Mouse (Mus musculus) midbrain, embryonic 11.5 days (tissue): Measurements from ENCODE around the gene Sparc. TPM values are rescaled to one million over a fixed set of nuclear protein-coding genes. Genes with fewer than 3 reads are reported as not detected.
A peak's percentile ranks its signal among the peaks of the same experiment; 100 is the strongest.

ENCODE experiments used
- ATAC-seq: fragments of 200-750 bp; cut with Nextera tagmentation; 2 replicates; pipeline ENCODE4 v1.8.0; 2017; ENCODE audit warnings: moderate TSS enrichment, moderate library complexity; ENCODE audit not compliant: low FRiP score
- DNase-seq: peaks from one replicate; pipeline ENCODE4 v3.0.0; 2015; ENCODE audit warnings: low spot score; ENCODE audit errors: missing footprints
- H3K27ac ChIP-seq: fragments of 300-500 bp; sonication (generic); 2 replicates; pipeline ENCODE4 v1.5.1; 2014; ENCODE audit warnings: low read depth, low read length
- H3K27me3 ChIP-seq: fragments of 300-500 bp; sonication (generic); 2 replicates; pipeline ENCODE4 v1.6.1; 2014; ENCODE audit warnings: mild to moderate bottlenecking, low read length, moderate library complexity, mixed read lengths; ENCODE audit not compliant: control insufficient read depth, insufficient read depth
- H3K36me3 ChIP-seq: fragments of 300-500 bp; sonication (generic); 2 replicates; pipeline ENCODE4 v1.6.1; 2014; ENCODE audit warnings: mild to moderate bottlenecking, low read length, moderate library complexity, mixed read lengths; ENCODE audit not compliant: control insufficient read depth, insufficient read depth
- H3K4me1 ChIP-seq: fragments of 300-500 bp; sonication (generic); 2 replicates; pipeline ENCODE4 v1.6.1; 2014; ENCODE audit warnings: low read length; ENCODE audit not compliant: control insufficient read depth, insufficient read depth
- H3K4me2 ChIP-seq: fragments of 300-500 bp; sonication (generic); 2 replicates; pipeline ENCODE4 v1.6.1; 2014; ENCODE audit warnings: mild to moderate bottlenecking, moderate library complexity
- H3K4me3 ChIP-seq: fragments of 300-500 bp; sonication (generic); 2 replicates; pipeline ENCODE4 v1.5.1; 2014; ENCODE audit warnings: low read depth, low read length
- H3K9ac ChIP-seq: fragments of 300-500 bp; sonication (generic); 2 replicates; pipeline ENCODE4 v1.6.1; 2014; ENCODE audit warnings: low read length
- H3K9me3 ChIP-seq: fragments of 300-500 bp; sonication (generic); 2 replicates; pipeline ENCODE4 v1.6.1; 2016; ENCODE audit warnings: low read length; ENCODE audit not compliant: control insufficient read depth
- WGBS: fragments of 180-500 bp; shearing (Covaris S2); extraction: QIAGEN DNeasy Blood & Tissue Kit; methylation state at CpG from one replicate; pipeline ENCODE4 v1.1.7; 2014; 5-methylcytosine and 5-hydroxymethylcytosine counted together
- polyA plus RNA-seq: library from polyadenylated mRNA; unstranded; fragments of >200 nt; fragmentation: Nextera tagmentation; extraction: Ambion mirVana; gene quantifications from 2 replicates; pipeline ENCODE4 v1.2.1, GENCODE M21; 2014

Gene Sparc
- polyA plus RNA-seq, 1 experiment from 2014 or later, result 428 TPM

DNA sequence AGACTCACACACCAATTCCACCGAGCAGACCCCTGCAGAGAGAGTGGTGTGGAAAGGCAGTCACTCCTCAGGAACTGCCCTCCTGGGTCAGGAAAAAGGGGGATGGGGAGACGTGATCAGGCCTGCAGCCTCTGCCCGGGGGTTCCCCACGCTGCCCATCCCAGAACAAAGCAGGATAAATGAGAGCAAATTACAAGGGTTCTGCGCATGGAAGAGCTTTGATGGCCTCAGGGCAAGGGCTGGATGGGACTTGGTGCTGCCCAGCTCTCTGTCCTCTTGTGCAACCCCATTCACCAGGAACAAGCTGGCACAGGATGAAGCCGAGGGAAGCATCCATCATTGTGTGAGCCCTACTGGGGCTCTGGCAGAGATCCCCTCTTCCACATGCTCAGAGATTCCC, 51.0 kb downstream of the Sparc start:
- Histone ChIP-seq H3K9me3 (no peaks in the 10 kb centered on the region), H3K4me3 (no peak overlapping the region), H3K9ac (no peak overlapping the region), H3K27ac (no peak overlapping the region), H3K36me3 (no peaks in the 10 kb centered on the region), H3K27me3 (no peaks in the 10 kb centered on the region), H3K4me1 (no peaks in the 10 kb centered on the region), H3K4me2 (no peak overlapping the region)
- DNase-seq (peak; percentile 64), ATAC-seq (no peak)
- 49% methylated on average over 6 of the region's 6 CpGs for WGBS

DNA sequence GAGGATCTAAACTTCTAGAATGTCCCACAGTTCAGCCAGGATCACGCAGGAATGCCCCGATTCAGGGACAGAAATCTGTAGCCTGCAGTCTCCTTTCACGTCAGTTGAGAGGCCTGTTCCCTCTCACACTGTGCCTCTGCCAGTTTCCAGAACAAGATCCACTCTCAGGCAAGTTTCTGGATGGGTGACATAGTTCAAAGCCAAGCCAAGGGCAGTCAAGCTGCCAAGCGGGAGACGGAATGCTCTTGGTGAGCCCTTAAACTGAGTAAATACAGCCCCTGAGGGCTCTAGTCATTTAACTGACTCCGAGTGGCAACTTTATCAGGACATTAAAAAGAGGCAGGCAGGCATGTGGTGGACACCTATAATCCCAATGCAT, 53.9 kb downstream of the Sparc start:
- DNase-seq, result no peak
- Histone ChIP-seq H3K9ac (no peak overlapping the region), H3K9me3 (no peaks in the 10 kb centered on the region), H3K36me3 (no peaks in the 10 kb centered on the region), H3K27ac (no peak overlapping the region), H3K4me3 (no peak overlapping the region), H3K4me2 (no peak overlapping the region), H3K4me1 (no peaks in the 10 kb centered on the region), H3K27me3 (no peaks in the 10 kb centered on the region)
- 78% methylated on average over 6 of the region's 6 CpGs for WGBS
- ATAC-seq, result no peak

DNA sequence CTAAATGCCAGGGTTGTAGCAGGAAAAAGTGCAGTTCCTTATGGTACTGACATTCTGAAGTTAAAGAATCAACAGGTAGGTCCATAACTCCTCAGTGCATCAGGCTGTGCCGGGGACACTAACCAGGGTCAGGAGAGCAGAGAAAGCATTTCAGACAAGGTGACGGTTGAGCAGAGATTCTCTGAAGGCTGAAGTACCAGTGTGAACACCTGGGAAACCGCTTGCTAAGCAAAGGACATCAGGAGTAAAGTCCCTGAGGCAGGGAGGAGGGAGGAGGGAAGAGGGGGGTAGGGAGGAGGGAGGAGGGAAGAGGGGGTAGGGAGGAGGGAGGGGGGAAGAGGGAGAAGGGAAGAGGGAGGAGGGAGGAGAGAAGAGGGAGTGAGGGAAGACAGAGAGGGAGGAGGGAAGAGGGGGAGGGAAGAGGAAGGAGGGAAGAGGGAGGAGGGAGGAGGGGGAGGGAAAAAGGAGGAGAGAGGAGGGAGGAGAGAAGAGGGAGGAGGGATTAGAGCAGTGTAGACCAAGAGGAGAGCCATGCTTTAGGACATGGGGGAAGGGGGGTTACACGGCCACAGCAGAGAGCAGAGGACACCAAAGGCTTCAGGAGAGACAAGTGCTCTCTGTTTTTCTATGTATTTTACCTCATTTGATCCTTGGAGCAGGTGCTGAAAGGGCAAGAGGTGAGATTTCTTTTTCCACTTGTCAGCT, 54.4 kb downstream of the Sparc start:
- H3K9me3 ChIP-seq, result no peaks in the 10 kb centered on the region
- 74% methylated on average over 3 of the region's 4 CpGs for WGBS
- DNase-seq (no peak), ATAC-seq (no peak)
- no peaks in the 10 kb centered on the region for H3K36me3 ChIP-seq
- H3K4me1 ChIP-seq, result no peaks in the 10 kb centered on the region
- no peak overlapping the region for H3K9ac ChIP-seq
- H3K4me3 ChIP-seq, result no peak overlapping the region
- H3K4me2 ChIP-seq, result no peak overlapping the region
- no peak overlapping the region for H3K27ac ChIP-seq
- H3K27me3 ChIP-seq, result no peaks in the 10 kb centered on the region

DNA sequence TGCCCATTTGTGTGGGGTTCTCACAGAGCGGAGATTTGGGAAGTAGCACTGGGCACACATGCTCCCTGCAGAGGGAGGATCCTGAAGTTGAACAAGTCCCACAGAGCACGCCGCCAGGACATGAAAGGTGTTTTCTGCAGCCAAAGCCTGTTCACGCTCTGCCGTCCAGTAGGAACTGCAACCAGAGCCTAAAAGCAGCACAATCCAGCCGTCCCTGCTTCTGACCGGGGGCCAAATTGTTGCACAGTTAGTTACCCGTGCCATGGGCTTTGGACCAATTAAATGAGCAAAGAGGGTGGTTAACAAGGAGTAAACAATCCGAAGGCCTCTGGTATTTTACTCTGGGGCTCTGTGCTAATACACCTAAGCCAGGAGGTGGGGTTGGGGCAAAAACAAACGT, 55.2 kb downstream of the Sparc start:
- DNase-seq, result no peak
- H3K4me2 ChIP-seq, result no peak overlapping the region
- no peak for ATAC-seq
- no peak overlapping the region for H3K27ac ChIP-seq
- no peaks in the 10 kb centered on the region for H3K36me3 ChIP-seq
- no peaks in the 10 kb centered on the region for H3K27me3 ChIP-seq
- H3K9me3 ChIP-seq, result no peaks in the 10 kb centered on the region
- no peak overlapping the region for H3K4me3 ChIP-seq
- H3K9ac ChIP-seq, result no peak overlapping the region
- no peaks in the 10 kb centered on the region for H3K4me1 ChIP-seq
- 73% methylated on average over 10 of the region's 10 CpGs for WGBS

DNA sequence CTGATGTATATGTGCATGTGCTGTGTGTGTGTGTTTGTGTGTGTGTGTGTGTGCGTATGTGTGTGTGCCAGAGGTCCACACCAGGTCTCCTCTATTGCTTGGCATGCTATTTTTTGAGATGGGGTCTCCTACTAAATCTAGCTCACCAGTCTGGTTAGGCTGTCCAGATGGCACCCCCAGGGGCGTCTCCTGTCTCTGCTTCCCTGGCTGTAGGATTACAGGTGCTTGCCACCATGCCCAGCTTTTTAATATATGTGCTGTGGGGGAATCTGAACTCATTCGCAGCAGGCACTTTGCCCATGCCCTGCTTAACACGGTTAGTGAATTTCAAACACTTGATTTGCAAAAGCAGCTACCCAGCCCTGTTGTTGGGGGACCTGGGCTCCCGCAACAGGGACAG, 57.1 kb downstream of the Sparc start:
- no peak for ATAC-seq
- H3K36me3 ChIP-seq, result no peaks in the 10 kb centered on the region
- DNase-seq, result no peak
- H3K27ac ChIP-seq, result no peak overlapping the region
- H3K9me3 ChIP-seq, result no peaks in the 10 kb centered on the region
- H3K4me3 ChIP-seq, result no peak overlapping the region
- no peaks in the 10 kb centered on the region for H3K4me1 ChIP-seq
- no peak overlapping the region for H3K4me2 ChIP-seq
- no peaks in the 10 kb centered on the region for H3K27me3 ChIP-seq
- WGBS, result 76% methylated on average over 5 of the region's 5 CpGs
- H3K9ac ChIP-seq, result no peak overlapping the region

DNA sequence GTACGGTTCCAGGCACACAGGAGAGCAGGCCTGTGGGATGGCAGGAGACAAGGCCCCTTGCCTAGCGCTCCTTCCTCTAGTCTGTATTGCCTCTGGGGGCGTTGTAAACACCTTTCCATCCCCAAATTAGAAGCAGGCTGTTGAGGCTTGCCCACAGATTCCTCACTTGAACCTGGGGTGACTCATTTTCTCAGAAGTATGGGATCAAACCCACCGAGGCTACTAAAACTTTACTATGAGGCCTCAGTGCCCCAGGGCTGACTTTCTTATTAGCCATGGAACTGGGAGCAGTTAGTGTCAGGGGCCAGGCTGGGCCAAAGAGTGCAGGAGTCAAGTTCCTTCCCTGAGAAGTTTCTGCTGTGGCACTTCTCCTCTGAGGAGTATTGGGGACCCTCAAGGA, 57.7 kb downstream of the Sparc start:
- ATAC-seq, result no peak

DNA sequence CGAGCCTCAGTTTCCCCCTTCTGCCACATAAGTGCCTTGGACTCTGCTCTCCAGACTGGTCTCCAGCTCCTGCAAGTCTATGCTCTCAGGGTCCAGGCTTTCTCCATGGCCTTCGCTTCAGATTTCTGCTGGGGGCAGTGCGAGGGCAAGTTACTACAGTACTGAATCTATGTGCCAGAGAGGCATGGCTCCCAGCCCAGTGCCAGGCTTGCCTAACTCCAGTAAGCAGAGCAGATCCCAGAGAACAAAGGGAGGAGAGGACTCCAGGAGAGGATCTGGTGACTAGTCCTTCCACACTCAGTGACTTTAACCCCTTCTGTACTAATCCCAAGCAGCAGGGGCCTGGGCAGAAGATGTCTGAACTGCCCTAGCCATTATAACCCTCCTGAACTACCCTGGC, 58.3 kb downstream of the Sparc start:
- Histone ChIP-seq H3K4me2 (no peak overlapping the region), H3K27me3 (no peaks in the 10 kb centered on the region), H3K4me1 (no peaks in the 10 kb centered on the region), H3K36me3 (no peaks in the 10 kb centered on the region), H3K4me3 (no peak overlapping the region), H3K9me3 (no peaks in the 10 kb centered on the region), H3K27ac (no peak overlapping the region), H3K9ac (no peak overlapping the region)
- 76% methylated on average over 3 of the region's 3 CpGs for WGBS
- no peak for ATAC-seq
- DNase-seq, result no peak

More for the DNA sequence above, 57.7 kb downstream of the Sparc start:
- no peaks in the 10 kb centered on the region for H3K4me1 ChIP-seq
- DNase-seq, result no peak
- H3K27ac ChIP-seq, result no peak overlapping the region
- no peaks in the 10 kb centered on the region for H3K36me3 ChIP-seq
- no peaks in the 10 kb centered on the region for H3K27me3 ChIP-seq
- H3K9me3 ChIP-seq, result no peaks in the 10 kb centered on the region
- WGBS, result 64% methylated on average over 4 of the region's 4 CpGs
- no peak overlapping the region for H3K4me2 ChIP-seq
- no peak overlapping the region for H3K4me3 ChIP-seq
- no peak overlapping the region for H3K9ac ChIP-seq

DNA sequence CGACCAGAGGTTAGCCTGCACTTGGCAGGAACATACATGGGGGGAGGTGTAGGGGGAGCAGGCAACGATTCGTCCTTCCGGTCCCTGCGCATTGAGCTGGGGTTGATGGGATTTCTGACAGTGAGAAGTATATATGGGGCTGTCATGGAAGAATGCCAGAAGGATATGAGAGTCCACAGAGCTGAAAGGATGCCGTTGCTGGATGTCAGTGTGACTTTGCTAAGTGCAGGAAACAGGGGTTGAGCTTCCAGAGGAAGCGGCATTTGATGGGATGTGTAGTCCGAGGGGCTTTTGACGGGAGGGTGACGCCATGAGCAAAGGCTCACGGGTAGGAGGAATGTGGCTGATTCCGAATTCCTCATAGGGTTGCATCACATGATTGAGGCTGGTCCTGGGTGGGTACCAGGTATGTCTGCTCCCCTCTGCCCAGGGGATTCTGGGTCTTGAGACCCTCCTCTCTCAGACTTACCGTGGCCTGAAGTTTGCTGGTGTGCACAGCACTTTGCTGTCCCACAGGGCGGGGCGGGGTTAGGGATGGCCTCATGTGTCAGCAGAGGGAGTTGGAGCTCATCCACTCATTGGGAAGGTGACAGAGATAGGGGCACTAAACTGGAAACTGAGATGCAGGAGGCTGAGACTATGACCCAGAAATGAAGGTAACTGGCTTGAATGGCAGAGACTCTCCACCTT, 64.7 kb downstream of the Sparc start:
- no peak overlapping the region for H3K4me3 ChIP-seq
- 87% methylated on average over 15 of the region's 15 CpGs for WGBS
- no peak overlapping the region for H3K27ac ChIP-seq
- ATAC-seq (no peak), DNase-seq (no peak)
- H3K9me3 ChIP-seq, result no peaks in the 10 kb centered on the region
- no peak overlapping the region for H3K9ac ChIP-seq
- H3K27me3 ChIP-seq, result no peaks in the 10 kb centered on the region
- no peaks in the 10 kb centered on the region for H3K36me3 ChIP-seq
- H3K4me2 ChIP-seq, result no peak overlapping the region
- H3K4me1 ChIP-seq, result no peaks in the 10 kb centered on the region

DNA sequence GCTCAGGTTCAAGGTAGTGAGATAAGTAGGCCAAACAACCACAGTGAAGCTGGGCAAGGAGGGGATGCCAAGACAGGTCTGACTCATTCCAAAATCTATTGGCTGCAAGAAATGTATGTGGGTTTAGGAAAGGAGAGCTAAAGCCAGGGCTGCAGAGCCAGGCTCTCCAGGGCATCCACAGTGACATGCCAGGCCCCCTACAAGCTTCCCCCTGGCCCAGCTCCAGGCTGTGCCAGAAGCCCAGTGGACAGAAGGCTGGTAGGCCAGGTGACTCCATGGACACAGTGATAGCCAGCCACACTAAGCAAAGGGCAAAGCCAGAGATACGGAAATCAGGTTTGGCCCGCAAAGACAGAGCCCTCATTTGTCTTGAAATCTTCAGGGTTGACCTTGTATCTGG, 66.1 kb downstream of the Sparc start:
- no peak for ATAC-seq
- no peak overlapping the region for H3K4me3 ChIP-seq
- no peaks in the 10 kb centered on the region for H3K36me3 ChIP-seq
- no peak overlapping the region for H3K4me2 ChIP-seq
- H3K4me1 ChIP-seq, result no peaks in the 10 kb centered on the region
- H3K27me3 ChIP-seq, result no peaks in the 10 kb centered on the region
- H3K9me3 ChIP-seq, result no peaks in the 10 kb centered on the region
- no peak overlapping the region for H3K27ac ChIP-seq
- H3K9ac ChIP-seq, result no peak overlapping the region
- 84% methylated on average over 2 of the region's 2 CpGs for WGBS
- DNase-seq, result no peak
